Mouse (Mus musculus) urinary bladder, postnatal 4 days (tissue): ENCODE results near the gene Eef2.
"Not testable (repeated sequence)": the region's sequence is repeated elsewhere in the genome, so short reads cannot be mapped to it uniquely, and the experiment has no call there.

Source experiments
- DNase-seq, 2 experiments: peaks; one replicate each; pipeline ENCODE4 v3.0.0; 2021 to 2022; ENCODE audit warnings: low spot score in 2 of 2

Gene Eef2

DNA sequence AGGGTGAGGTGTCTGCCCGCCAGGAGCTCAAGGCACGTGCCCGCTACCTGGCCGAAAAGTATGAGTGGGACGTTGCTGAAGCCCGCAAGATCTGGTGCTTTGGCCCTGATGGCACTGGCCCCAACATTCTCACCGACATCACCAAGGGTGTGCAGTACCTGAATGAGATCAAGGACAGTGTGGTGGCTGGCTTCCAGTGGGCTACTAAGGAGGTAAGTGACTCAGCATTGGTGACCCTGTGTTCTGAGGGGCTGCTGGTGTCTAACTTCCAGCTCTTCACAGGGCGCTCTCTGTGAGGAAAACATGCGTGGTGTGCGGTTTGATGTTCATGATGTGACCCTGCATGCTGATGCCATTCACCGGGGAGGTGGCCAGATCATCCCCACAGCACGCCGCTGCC is 4.5 kb downstream of the Eef2 start:
- DNase-seq: no peak

DNA sequence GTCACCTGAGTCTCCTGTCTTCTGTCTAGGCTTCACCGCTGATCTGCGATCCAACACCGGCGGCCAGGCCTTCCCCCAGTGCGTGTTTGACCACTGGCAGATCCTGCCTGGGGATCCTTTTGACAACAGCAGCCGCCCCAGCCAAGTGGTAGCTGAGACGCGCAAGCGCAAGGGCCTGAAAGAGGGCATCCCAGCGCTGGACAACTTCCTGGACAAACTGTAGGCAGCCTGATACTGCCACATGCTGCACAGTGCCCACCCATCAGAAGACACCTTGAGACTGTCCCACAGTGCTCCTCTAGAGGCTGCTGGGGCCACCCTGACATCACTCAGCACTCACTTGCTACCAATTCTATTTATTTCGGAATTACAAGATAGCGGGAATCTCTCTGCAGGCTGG is 5.4 kb downstream of the Eef2 start:
- not testable (repeated sequence) for DNase-seq

- peak; percentile 95 for DNase-seq
Observed at GRCm38 (mm10) chr10:81182336-81183333, 6.2 kb downstream of the Eef2 start, which contains the start of gene Dapk3. Gene Dapk3, plus strand, starts transcription at chr10:81183005.

GRCm38 (mm10) chr10:81183805-81184204 is 7.4 kb downstream of the Eef2 start, which contains the start of gene 4930442H23Rik:
Gene 4930442H23Rik, minus strand, starts transcription at chr10:81183849.
- DNase-seq: no peak

GRCm38 (mm10) chr10:81184765-81185164 is 8.3 kb downstream of the Eef2 start:
- DNase-seq: no peak

DNA sequence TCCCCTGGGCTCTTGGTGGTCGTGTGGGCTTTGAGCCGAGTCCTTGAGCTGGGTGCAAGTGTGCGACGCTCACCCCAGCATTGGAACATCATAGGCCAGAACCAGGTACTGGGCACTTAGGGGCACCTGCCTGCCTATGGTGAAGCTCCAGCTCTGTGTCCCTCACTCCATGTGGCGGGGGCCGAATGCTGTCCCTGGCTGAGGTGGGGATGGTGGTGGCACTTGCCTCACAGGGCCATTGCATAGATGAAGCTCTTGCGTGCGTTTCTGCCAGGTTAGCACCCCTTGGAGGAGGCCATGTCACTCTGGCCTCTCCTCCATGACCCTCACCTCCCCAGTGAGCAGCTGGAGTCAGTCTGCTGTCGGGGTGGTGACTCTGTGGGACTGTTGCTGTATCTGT is 10.7 kb downstream of the Eef2 start:
- DNase-seq: no peak

GRCm38 (mm10) chr10:81189821-81190220 is 13.4 kb downstream of the Eef2 start:
- DNase-seq: no peak

DNA sequence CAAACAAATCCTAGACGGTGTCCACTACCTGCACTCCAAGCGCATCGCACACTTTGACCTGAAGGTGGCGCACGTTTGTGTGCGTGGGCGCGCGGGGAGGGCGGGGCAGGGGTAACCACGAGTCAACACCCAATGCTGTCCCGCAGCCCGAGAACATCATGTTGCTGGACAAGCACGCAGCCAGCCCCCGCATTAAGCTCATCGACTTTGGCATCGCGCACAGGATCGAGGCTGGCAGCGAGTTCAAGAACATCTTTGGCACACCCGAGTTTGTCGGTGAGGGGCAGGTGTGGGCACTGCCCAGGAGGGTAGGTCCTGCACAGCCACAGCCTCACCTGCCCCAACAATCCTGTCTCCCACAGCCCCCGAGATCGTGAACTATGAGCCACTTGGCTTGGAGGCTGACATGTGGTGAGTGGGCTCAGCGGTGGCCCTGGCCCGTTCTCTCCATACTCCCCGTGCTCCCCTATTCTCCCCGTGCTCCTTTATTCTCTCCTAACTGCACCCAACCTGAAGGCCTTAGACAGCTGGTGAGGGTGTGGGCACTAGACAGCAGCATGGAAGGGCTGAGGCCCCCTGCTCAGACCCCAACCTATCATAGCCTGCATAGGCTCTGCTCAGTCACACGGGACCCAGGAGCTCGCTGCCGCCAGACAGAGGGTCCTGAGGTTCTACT is 13.9 kb downstream of the Eef2 start:
- DNase-seq: no peak

- no peak for DNase-seq
Observed at GRCm38 (mm10) chr10:81190912-81191321, 14.5 kb downstream of the Eef2 start.

DNA sequence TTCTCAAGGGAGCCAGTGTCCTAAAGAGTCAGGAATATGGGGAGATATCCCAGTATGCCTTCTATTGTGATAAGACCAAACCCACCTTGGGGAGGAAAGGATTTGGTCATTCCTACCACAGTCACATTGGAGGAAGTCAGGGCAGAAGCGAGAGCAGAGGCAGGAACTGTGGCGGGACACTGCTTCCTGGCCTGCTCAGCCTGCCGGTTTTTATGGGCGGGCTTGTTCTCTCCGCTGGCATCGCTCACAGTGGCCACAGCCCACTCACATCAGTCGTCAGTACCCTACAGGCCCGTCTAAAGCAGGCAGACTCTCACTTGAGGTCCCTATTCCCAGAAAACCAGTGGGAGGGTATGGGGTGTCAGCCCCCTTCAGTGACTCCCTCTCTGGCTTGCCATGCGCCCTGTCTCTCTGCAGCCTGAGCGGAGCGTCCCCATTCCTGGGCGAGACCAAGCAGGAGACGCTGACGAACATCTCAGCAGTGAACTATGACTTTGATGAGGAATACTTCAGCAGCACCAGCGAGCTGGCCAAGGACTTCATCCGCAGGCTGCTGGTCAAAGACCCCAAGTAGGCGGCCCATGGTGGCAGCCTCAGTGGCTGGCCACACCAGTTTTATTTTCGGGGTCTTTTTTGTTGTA is 15.0 kb downstream of the Eef2 start:
- no peak for DNase-seq

- peak; percentile 72 to 77 for DNase-seq
Observed at GRCm38 (mm10) chr10:81192270-81192967, 16.0 kb downstream of the Eef2 start.

DNA sequence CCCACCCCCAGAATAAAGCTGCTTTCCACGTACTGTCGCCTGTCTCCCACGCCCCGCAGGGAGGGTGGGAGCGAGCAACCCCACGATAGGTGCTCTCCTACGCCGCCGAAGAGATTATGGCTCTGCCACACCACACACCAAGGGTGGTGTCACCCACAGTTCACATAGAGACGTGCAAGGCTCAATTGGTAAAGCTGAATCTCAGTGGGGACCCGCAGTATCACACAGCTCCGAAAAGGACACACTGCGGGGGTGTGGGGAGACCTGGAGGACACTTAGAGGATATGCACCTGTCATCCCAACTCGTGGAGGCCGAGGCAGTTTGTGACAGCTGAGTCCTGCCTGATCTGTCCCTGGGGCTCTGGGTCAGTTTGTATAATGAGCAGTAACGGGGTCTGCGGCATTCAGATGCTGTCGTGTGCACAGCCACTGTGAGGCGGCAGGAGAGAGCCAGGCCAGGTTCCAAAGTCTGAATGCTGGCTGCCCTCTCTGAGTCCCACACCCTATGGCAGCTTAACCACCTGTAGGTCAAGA is 16.6 kb downstream of the Eef2 start:
- DNase-seq: no peak

DNA sequence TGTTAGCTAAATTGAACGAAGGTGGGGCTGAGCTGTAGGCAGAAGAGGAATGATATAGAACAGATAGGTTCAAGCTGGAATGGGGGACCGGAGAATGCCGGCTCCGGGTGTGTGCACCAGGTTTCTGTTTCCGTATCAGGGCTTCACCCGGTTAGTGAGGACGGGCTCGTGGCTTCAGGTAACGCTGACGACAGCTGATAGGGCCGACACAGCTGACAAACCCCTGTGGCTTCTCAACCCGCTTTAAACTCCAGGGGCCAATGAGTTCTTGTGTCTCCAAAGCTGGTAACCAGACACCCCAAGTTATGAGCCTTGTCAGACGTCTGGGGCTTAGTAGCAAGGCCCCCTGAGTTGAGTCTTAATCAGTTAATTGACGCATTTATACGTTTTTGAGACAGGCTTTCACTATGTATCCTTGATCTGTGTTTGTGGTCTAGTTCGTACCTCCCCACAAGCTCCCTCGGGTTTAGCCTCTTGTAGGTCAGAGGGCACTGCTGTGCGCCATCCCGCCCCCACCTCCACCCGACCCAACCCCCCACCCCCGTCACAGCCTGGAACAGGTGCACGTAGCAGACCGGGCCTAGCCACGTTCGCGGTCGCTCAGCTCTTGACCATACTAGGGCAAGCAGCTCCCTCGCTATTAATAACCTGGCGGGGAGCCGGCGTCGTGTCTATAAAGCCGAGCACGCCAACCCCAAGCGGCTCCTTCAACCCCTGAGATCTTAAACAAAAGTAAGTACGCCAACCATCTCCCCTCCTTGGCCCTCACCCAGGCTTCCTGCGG is 17.8 kb downstream of the Eef2 start:
- DNase-seq: peak in 1 of 2 experiments; percentile 63

DNA sequence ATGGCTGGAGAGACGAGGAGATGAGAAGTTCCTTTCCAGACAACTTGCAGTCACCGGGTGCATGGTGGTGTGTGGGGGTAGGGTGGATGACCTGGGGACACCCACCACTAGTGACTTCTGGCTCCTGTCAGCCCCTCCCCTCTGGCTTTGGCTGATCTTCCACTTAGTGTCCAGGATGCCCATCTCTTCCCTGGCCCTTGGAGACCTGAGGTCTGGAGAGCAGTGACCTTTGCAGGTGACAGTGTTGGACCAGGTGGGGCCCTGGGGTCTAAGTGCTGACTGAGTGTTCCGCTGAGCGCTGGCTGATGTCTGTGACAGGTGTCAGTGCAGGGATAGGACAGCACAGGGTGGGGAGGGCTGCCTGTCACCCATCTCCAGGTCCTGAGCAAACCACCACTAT is 18.9 kb downstream of the Eef2 start:
- no peak for DNase-seq

GRCm38 (mm10) chr10:81196470-81197065 is 20.1 kb downstream of the Eef2 start:
- no peak for DNase-seq

DNA sequence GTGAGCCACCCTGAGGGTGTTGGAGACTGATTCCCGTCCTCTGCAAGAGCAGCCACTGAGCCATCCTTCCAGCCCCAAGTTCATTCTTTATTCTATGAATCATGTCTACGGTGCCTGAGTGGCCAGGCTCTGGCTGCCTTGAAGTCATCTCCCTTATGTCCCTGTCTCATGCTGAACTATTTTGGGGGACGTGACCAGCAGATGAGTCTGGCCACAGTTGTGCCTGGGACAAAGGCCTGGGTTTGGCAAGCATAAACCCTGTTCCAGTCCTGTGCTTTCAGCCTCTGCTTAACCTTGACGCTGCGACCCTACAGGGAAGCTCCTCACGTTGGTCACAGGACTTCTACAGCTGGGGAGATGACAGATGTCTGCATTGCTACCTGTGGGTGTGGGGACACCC is 20.9 kb downstream of the Eef2 start:
- no peak for DNase-seq

- no peak for DNase-seq
Observed at GRCm38 (mm10) chr10:81198230-81198629, 21.8 kb downstream of the Eef2 start.

- DNase-seq: no peak
Observed at GRCm38 (mm10) chr10:81198990-81199389, 22.6 kb downstream of the Eef2 start.

DNA sequence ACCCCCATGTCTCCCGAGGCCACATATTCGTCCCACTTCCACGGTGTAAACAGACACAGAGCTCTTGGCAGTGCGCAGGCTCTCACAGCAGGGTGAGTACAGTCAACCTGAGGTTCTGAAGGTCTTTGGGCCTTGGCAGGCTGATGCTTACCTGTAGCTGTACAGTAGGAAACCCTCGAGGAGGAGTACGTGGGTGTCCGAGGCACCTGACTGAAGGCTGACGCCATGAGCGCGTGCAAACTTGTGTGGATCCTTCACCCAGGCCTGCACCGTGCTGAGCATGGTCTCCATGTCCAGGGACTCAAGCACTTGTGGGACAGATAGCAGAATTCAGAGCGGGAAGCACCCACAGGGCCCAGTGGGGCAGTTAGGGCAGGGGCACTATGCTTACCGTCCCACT is 23.7 kb downstream of the Eef2 start:
- DNase-seq: no peak
